Mouse (Mus musculus) stomach, postnatal 0 days (tissue): ENCODE data around the gene Rtn4rl2. TPM values are rescaled to one million over a fixed set of nuclear protein-coding genes. Genes with fewer than 3 reads are reported as not detected.

ENCODE experiments used
- ATAC-seq: fragments of 200-750 bp; cut with Nextera tagmentation; 2 replicates; pipeline ENCODE4 v1.8.0; 2017; ENCODE audit not compliant: low FRiP score, low TSS enrichment
- DNase-seq: peaks from one replicate; pipeline ENCODE4 v3.0.0-alpha.2; 2016; ENCODE audit warnings: low spot score
- H3K27ac ChIP-seq: fragments of 300-500 bp; sonication (generic); replicated peaks from 2 replicates; pipeline ENCODE4 v1.5.1; 2014; ENCODE audit warnings: mild to moderate bottlenecking, control low read depth
- H3K27me3 ChIP-seq: fragments of 300-500 bp; sonication (generic); 2 replicates; pipeline ENCODE4 v1.6.1; 2014; ENCODE audit warnings: low read length; ENCODE audit not compliant: control insufficient read depth, insufficient read depth
- H3K36me3 ChIP-seq: fragments of 300-500 bp; sonication (generic); 2 replicates; pipeline ENCODE4 v1.6.1; 2014; ENCODE audit warnings: low read length, mixed read lengths; ENCODE audit not compliant: control insufficient read depth, insufficient read depth
- H3K4me1 ChIP-seq: fragments of 300-500 bp; sonication (generic); replicated peaks from 2 replicates; pipeline ENCODE4 v1.6.1; 2014; ENCODE audit warnings: antibody characterized with exemption; ENCODE audit not compliant: control insufficient read depth, insufficient read depth
- H3K4me2 ChIP-seq: fragments of 300-500 bp; sonication (generic); replicated peaks from 2 replicates; pipeline ENCODE4 v1.6.1; 2014; ENCODE audit warnings: low read depth, mild to moderate bottlenecking, control low read depth, moderate library complexity
- H3K4me3 ChIP-seq: fragments of 300-500 bp; sonication (generic); 2 replicates; pipeline ENCODE4 v1.5.1; 2014; ENCODE audit warnings: low read depth, low read length, control low read depth
- H3K9ac ChIP-seq: fragments of 300-500 bp; sonication (generic); 2 replicates; pipeline ENCODE4 v1.6.1; 2014; ENCODE audit warnings: mild to moderate bottlenecking, low read length, control low read depth, mixed read lengths
- H3K9me3 ChIP-seq: fragments of 300-500 bp; sonication (generic); 2 replicates; pipeline ENCODE4 v1.6.1; 2016; ENCODE audit warnings: low read length; ENCODE audit not compliant: control insufficient read depth
- CTCF ChIP-seq: IDR thresholded peaks from 2 replicates; pipeline ENCODE4 v1.5.1; 2016; ENCODE audit warnings: antibody characterized with exemption, low read depth, mild to moderate bottlenecking, moderate library complexity
- EP300 ChIP-seq: optimal IDR thresholded peaks from 2 replicates; pipeline ENCODE3; 2016; ENCODE audit warnings: antibody characterized with exemption
- WGBS: fragments of 180-500 bp; shearing (Covaris S2); extraction: QIAGEN DNeasy Blood & Tissue Kit; methylation state at CpG from one replicate; pipeline ENCODE4 v1.1.7; 2014; 5-methylcytosine and 5-hydroxymethylcytosine counted together
- polyA plus RNA-seq: library from polyadenylated mRNA; unstranded; fragments of >200 nt; fragmentation: Nextera tagmentation; extraction: Ambion mirVana; gene quantifications from 2 replicates; pipeline ENCODE4 v1.2.1, GENCODE M21; 2015

Gene Rtn4rl2
- polyA plus RNA-seq, 1 experiment from 2014 or later = 0.41 TPM

- H3K9me3 ChIP-seq = no peaks in the 10 kb centered on the region
- 50% methylated on average over 7 of the region's 7 CpGs for WGBS
- no peaks in the 10 kb centered on the region for H3K4me1 ChIP-seq
- H3K9ac ChIP-seq = no peak overlapping the region
- no peak for TF ChIP-seq CTCF
- TF ChIP-seq EP300 = no peak
- peak overlapping the region; percentile 59; the same call in 1 of the 2 replicates for H3K27ac ChIP-seq
- ATAC-seq (peak; percentile 67), DNase-seq (no peak)
- H3K4me2 ChIP-seq = peak overlapping the region; percentile 42; the same call in 1 of the 2 replicates
- no peak overlapping the region for H3K4me3 ChIP-seq
- no peaks in the 10 kb centered on the region for H3K27me3 ChIP-seq
- 0 out of 2 replicates have a peak, but pooled peaks cover 5% of the 10 kb centered on the region for H3K36me3 ChIP-seq
Observed at GRCm38 (mm10) chr2:84850407-84851129, 35.9 kb downstream of the Rtn4rl2 start.

GRCm38 (mm10) chr2:84845226-84845625 is 41.3 kb downstream of the Rtn4rl2 start:
- TF ChIP-seq EP300 (no peak), CTCF (no peak)
- no peak overlapping the region for H3K4me2 ChIP-seq
- no peaks in the 10 kb centered on the region for H3K9me3 ChIP-seq
- no peak overlapping the region for H3K9ac ChIP-seq
- ATAC-seq (no peak), DNase-seq (no peak)
- WGBS = 69% methylated on average over 1 of the region's 1 CpGs
- H3K4me1 ChIP-seq = peaks cover 10% of the 10 kb centered on the region
- H3K27me3 ChIP-seq = no peaks in the 10 kb centered on the region
- H3K36me3 ChIP-seq = no peaks in the 10 kb centered on the region
- H3K27ac ChIP-seq = no peak overlapping the region
- no peak overlapping the region for H3K4me3 ChIP-seq

GRCm38 (mm10) chr2:84843654-84844053 is 42.9 kb downstream of the Rtn4rl2 start:
- Histone ChIP-seq H3K36me3 (no peaks in the 10 kb centered on the region), H3K4me3 (no peak overlapping the region), H3K4me2 (no peak overlapping the region), H3K27me3 (no peaks in the 10 kb centered on the region), H3K27ac (no peak overlapping the region), H3K9ac (no peak overlapping the region), H3K9me3 (no peaks in the 10 kb centered on the region), H3K4me1 (peaks cover 10% of the 10 kb centered on the region)
- no peak for ATAC-seq
- TF ChIP-seq EP300 (no peak), CTCF (no peak)
- WGBS = 70% methylated on average over 6 of the region's 6 CpGs
- DNase-seq = no peak

GRCm38 (mm10) chr2:84841905-84842304 is 44.6 kb downstream of the Rtn4rl2 start:
- no peak overlapping the region for H3K27ac ChIP-seq
- H3K27me3 ChIP-seq = no peaks in the 10 kb centered on the region
- ATAC-seq (0 out of 2 replicates have a peak, but pooled peaks have one; percentile 16), DNase-seq (peak; percentile 32)
- H3K36me3 ChIP-seq = no peaks in the 10 kb centered on the region
- H3K4me3 ChIP-seq = no peak overlapping the region
- H3K9ac ChIP-seq = no peak overlapping the region
- H3K4me2 ChIP-seq = no peak overlapping the region; the same call in 1 of the 2 replicates
- peaks cover 10% of the 10 kb centered on the region for H3K4me1 ChIP-seq
- TF ChIP-seq EP300 (no peak), CTCF (no peak)
- H3K9me3 ChIP-seq = no peaks in the 10 kb centered on the region

- peak; percentile 22 for ATAC-seq
- Histone ChIP-seq H3K27ac (peak overlapping the region; percentile 83), H3K27me3 (no peaks in the 10 kb centered on the region), H3K4me3 (peak overlapping the region; percentile 61), H3K9ac (peak overlapping the region; percentile 73), H3K9me3 (no peaks in the 10 kb centered on the region), H3K4me2 (peak overlapping the region; percentile 93), H3K4me1 (peaks cover 10% of the 10 kb centered on the region), H3K36me3 (no peaks in the 10 kb centered on the region)
- DNase-seq = no peak
- TF ChIP-seq CTCF = no peak
- TF ChIP-seq EP300 = no peak
- 5% methylated on average over 17 of the region's 17 CpGs for WGBS
Observed at GRCm38 (mm10) chr2:84840748-84841563, 45.6 kb downstream of the Rtn4rl2 start.
